25 mouse cellular contexts compared by ENCODE assay signal in the genomic region with DNA sequence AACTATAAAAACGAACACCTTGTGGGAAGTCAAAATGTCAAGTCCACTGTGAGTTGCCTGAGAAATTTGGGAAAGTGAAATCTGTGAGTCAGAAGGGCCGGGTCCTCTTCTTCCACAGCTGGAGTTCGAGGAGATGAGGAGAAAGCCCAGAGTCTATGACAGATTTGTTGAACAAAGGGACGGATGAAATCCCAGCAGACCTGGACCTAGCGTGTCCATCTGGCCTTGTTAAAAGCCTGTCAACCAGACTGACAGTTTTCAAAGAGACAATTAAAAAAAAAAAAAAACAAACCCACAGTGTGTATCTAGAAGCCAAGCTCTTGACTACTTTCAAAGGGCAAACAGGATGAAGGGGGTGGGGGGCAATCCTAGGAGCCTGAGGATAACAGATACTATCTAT. TPM values are rescaled to one million over a fixed set of nuclear protein-coding genes. Genes with fewer than 3 reads are reported as not detected.
DNase-seq lines count a peak whose midpoint lies in the region; ATAC-seq lines count a peak whose summit lies in the region.
"Had no signal": no experiment of that assay in that cellular context is flagged by ENCODE, and none has a peak within 500 bp of the region (broad histone marks: within the 10 kb centered on the region; RNA-seq: fewer than 3 reads in every experiment).

No protein-coding gene starts in this region.

- H3K27ac ChIP-seq in hindbrain, embryonic 10.5 days = peak overlapping the region; percentile 84
- H3K27ac ChIP-seq in hindbrain, embryonic 16.5 days (ENCODE audit: low read depth, low read length) = no peak overlapping the region; the same call in 1 of the 2 replicates
- peak overlapping the region; percentile 44; the same call in 1 of the 2 replicates for H3K27ac ChIP-seq in midbrain, embryonic 12.5 days (replicated peaks)
- H3K27ac ChIP-seq: heart, adult 2 months; heart, embryonic 13.5 days; kidney, embryonic 15.5 days; layer of hippocampus, adult 2 months; left cerebral cortex, adult 2 months; limb, embryonic 12.5 days; liver, embryonic 15.5 days; stomach, embryonic 15.5 days had no signal

- no peak for ATAC-seq in hindbrain, embryonic 16.5 days
- 0 out of 2 replicates have a peak, but pooled peaks have one; percentile 38 for ATAC-seq in midbrain, embryonic 12.5 days (ENCODE audit: low FRiP score, low read depth)
- ATAC-seq: forebrain, embryonic 14.5 days had no signal

- H3K4me2 ChIP-seq in hindbrain, embryonic 16.5 days (ENCODE audit: low read length) = no peak overlapping the region
- no peak overlapping the region for H3K4me2 ChIP-seq in midbrain, embryonic 12.5 days (replicated peaks)
- H3K4me2 ChIP-seq: heart, embryonic 13.5 days; kidney, embryonic 15.5 days; limb, embryonic 12.5 days; liver, embryonic 15.5 days; lung, embryonic 14.5 days; stomach, embryonic 15.5 days had no signal

- peak; percentile 35 for DNase-seq in hindbrain, embryonic 10.5 days (ENCODE audit: low spot score)
- DNase-seq in retina, postnatal 1 day = peak; percentile 28
- no peak for DNase-seq in retina, embryonic 14.5 days (ENCODE audit: low spot score)
- no peak for DNase-seq in yolk sac, embryonic 10.5 days (ENCODE audit: low spot score)
- DNase-seq in embryo, embryonic 10 days (ENCODE audit: low spot score) = no peak
- DNase-seq in adrenal gland, postnatal 14 days = no peak
- DNase-seq: adrenal gland, postnatal 36 days; cerebellum, adult 18-20 months; gastrocnemius, postnatal 25 days; heart, postnatal 10 days; kidney, adult 18-20 months; kidney, postnatal 36 days; lung, embryonic 14.5 days; lung, postnatal 14 days had no signal

- H3K9me3 ChIP-seq in hindbrain, embryonic 10.5 days = no peaks in the 10 kb centered on the region
- H3K9me3 ChIP-seq in hindbrain, embryonic 16.5 days (ENCODE audit: control insufficient read depth, low read length) = no peaks in the 10 kb centered on the region
- H3K9me3 ChIP-seq in midbrain, embryonic 12.5 days = no peaks in the 10 kb centered on the region
- H3K9me3 ChIP-seq: heart, embryonic 13.5 days; kidney, embryonic 15.5 days; limb, embryonic 12.5 days; liver, embryonic 15.5 days; stomach, embryonic 15.5 days had no signal

- H3K4me3 ChIP-seq in hindbrain, embryonic 10.5 days = no peak overlapping the region
- H3K4me3 ChIP-seq in hindbrain, embryonic 16.5 days (ENCODE audit: low read length) = no peak overlapping the region
- no peak overlapping the region for H3K4me3 ChIP-seq in midbrain, embryonic 12.5 days
- H3K4me3 ChIP-seq: heart, adult 2 months; heart, embryonic 13.5 days; kidney, embryonic 15.5 days; layer of hippocampus, adult 2 months; left cerebral cortex, adult 2 months; limb, embryonic 12.5 days; liver, embryonic 15.5 days; stomach, embryonic 15.5 days had no signal

- WGBS in hindbrain, embryonic 10.5 days = 21% methylated on average over 5 of the region's 5 CpGs
- 27% methylated on average over 5 of the region's 5 CpGs for WGBS in hindbrain, embryonic 16.5 days
- WGBS in midbrain, embryonic 12.5 days = 27% methylated on average over 5 of the region's 5 CpGs

- H3K36me3 ChIP-seq in hindbrain, embryonic 10.5 days = no peaks in the 10 kb centered on the region
- H3K36me3 ChIP-seq in hindbrain, embryonic 16.5 days (ENCODE audit: control insufficient read depth, insufficient read depth, low read length) = no peaks in the 10 kb centered on the region
- no peaks in the 10 kb centered on the region for H3K36me3 ChIP-seq in midbrain, embryonic 12.5 days
- H3K36me3 ChIP-seq: liver, embryonic 15.5 days had no signal

- H3K27me3 ChIP-seq in hindbrain, embryonic 10.5 days (ENCODE audit: insufficient read depth, poor library complexity, severe bottlenecking) = no peaks in the 10 kb centered on the region
- no peaks in the 10 kb centered on the region for H3K27me3 ChIP-seq in hindbrain, embryonic 16.5 days (replicated peaks; ENCODE audit: control insufficient read depth, insufficient read depth, low read length)
- H3K27me3 ChIP-seq in midbrain, embryonic 12.5 days = no peaks in the 10 kb centered on the region
- H3K27me3 ChIP-seq: heart, embryonic 13.5 days; kidney, embryonic 15.5 days; limb, embryonic 12.5 days; liver, embryonic 15.5 days; stomach, embryonic 15.5 days had no signal

- H3K9ac ChIP-seq in hindbrain, embryonic 16.5 days (ENCODE audit: low read depth, low read length) = no peak overlapping the region
- H3K9ac ChIP-seq in midbrain, embryonic 12.5 days (replicated peaks) = no peak overlapping the region
- H3K9ac ChIP-seq: heart, embryonic 13.5 days; kidney, embryonic 15.5 days; limb, embryonic 12.5 days; liver, embryonic 15.5 days; lung, embryonic 14.5 days; stomach, embryonic 15.5 days had no signal

- H3K4me1 ChIP-seq in hindbrain, embryonic 10.5 days (replicated peaks) = peaks cover 81% of the 10 kb centered on the region
- peaks cover 10% of the 10 kb centered on the region for H3K4me1 ChIP-seq in hindbrain, embryonic 16.5 days (ENCODE audit: control insufficient read depth, insufficient read depth, low read depth, low read length)
- peaks cover 16% of the 10 kb centered on the region; the same call in 1 of the 2 replicates for H3K4me1 ChIP-seq in midbrain, embryonic 12.5 days

RNA-seq across cellular contexts. Expression of gene Tspan9, which starts 14.0 kb away (rescaled TPM):
- polyA plus RNA-seq in hindbrain, embryonic 10.5 days (2016; fragmentation: Nextera tagmentation; extraction: Ambion mirVana) = 65.7 and 67.8 TPM in 2 replicates
- polyA plus RNA-seq in hindbrain, embryonic 16.5 days (2015; fragmentation: Nextera tagmentation; extraction: Ambion mirVana) = 62.6 and 66.8 TPM in 2 replicates
- polyA plus RNA-seq in midbrain, embryonic 12.5 days (2016; fragmentation: Nextera tagmentation; extraction: Ambion mirVana) = 36.1 and 39.0 TPM in 2 replicates
- total RNA-seq in adrenal gland, postnatal 14 days (2021) = 53.9 and 59.0 TPM in 2 replicates

Comparison
In these comparisons a context has a peak if more than half of its experiments do, and no peak if none do; other contexts are left out.
1. DNase-seq: peak in hindbrain, embryonic 10.5 days (single experiment) and retina, postnatal 1 day (single experiment); none in retina, embryonic 14.5 days (single experiment), yolk sac, embryonic 10.5 days (single experiment), embryo, embryonic 10 days (single experiment) and adrenal gland, postnatal 14 days (single experiment).